Mouse (Mus musculus) kidney, adult 9 months (tissue): ENCODE results near the gene Odf3l2.

ENCODE experiments used
- DNase-seq: peaks from one replicate; pipeline ENCODE4 v3.0.0; 2022

The Odf3l2 gene

GRCm38 (mm10) chr10:79670071-79670888, 24.7 kb upstream of the Odf3l2 start:
- no peak for DNase-seq

- peak; percentile 71 for DNase-seq
Measured at GRCm38 (mm10) chr10:79669576-79670057, 24.1 kb upstream of the Odf3l2 start.

- peak; percentile 95 for DNase-seq
Measured at GRCm38 (mm10) chr10:79668771-79669575, 23.4 kb upstream of the Odf3l2 start, which contains the start of gene Tpgs1. TSS of gene Tpgs1 (plus strand) at chr10:79669369.

GRCm38 (mm10) chr10:79668076-79668475, 22.5 kb upstream of the Odf3l2 start:
- DNase-seq = no peak

- no peak for DNase-seq
Measured at GRCm38 (mm10) chr10:79666493-79666892, 21.0 kb upstream of the Odf3l2 start.

- DNase-seq = no peak
Measured at GRCm38 (mm10) chr10:79665051-79665450, 19.5 kb upstream of the Odf3l2 start.

GRCm38 (mm10) chr10:79664131-79664665, 18.7 kb upstream of the Odf3l2 start, which contains the start of gene Madcam1:
TSS of gene Madcam1 (plus strand) at chr10:79664559.
- peak; percentile 75 for DNase-seq

- DNase-seq = no peak
Measured at GRCm38 (mm10) chr10:79661861-79662260, 16.3 kb upstream of the Odf3l2 start.

GRCm38 (mm10) chr10:79660298-79660697, 14.8 kb upstream of the Odf3l2 start:
- no peak for DNase-seq

- no peak for DNase-seq
Measured at GRCm38 (mm10) chr10:79658829-79659228, 13.3 kb upstream of the Odf3l2 start.

- DNase-seq = no peak
Measured at GRCm38 (mm10) chr10:79654946-79655395, 9.4 kb upstream of the Odf3l2 start.

- no peak for DNase-seq
Measured at GRCm38 (mm10) chr10:79652789-79653188, 7.3 kb upstream of the Odf3l2 start.

GRCm38 (mm10) chr10:79649070-79649751, 3.7 kb upstream of the Odf3l2 start:
- peak; percentile 73 for DNase-seq

GRCm38 (mm10) chr10:79638486-79639204, 6.9 kb downstream of the Odf3l2 start:
- no peak for DNase-seq

- DNase-seq = no peak
Measured at GRCm38 (mm10) chr10:79637128-79638110, 8.1 kb downstream of the Odf3l2 start, which contains the start of gene Shc2. TSS of gene Shc2 (minus strand) at chr10:79637918.

GRCm38 (mm10) chr10:79636287-79636686, 9.3 kb downstream of the Odf3l2 start:
- DNase-seq = no peak

- no peak for DNase-seq
Measured at GRCm38 (mm10) chr10:79633006-79633777, 12.3 kb downstream of the Odf3l2 start.

- no peak for DNase-seq
Measured at GRCm38 (mm10) chr10:79631432-79631831, 14.1 kb downstream of the Odf3l2 start.

- no peak for DNase-seq
Measured at GRCm38 (mm10) chr10:79628377-79628776, 17.2 kb downstream of the Odf3l2 start.

- DNase-seq = no peak
Measured at GRCm38 (mm10) chr10:79626156-79626555, 19.4 kb downstream of the Odf3l2 start.
